Mouse (Mus musculus): ENCODE measurements around the gene Glcci1. TPM values are rescaled to one million over a fixed set of nuclear protein-coding genes. Genes with fewer than 3 reads are reported as not detected.

The Glcci1 gene
- 10 to 100 TPM in 1 of 2 experiments, 1 to 10 TPM in 1; 9.9 to 12.9 TPM for total RNA-seq (2021)
- long read RNA-seq, experiment 1, full-length matches to known transcripts: 1 of 2 reads
- long read RNA-seq, experiment 1, partial matches to known transcripts: 1 of 2 reads
- long read RNA-seq, experiment 1, other reads (novel, unspliced or antisense): 0 of 2 reads
- long read RNA-seq, experiment 2, partial matches to known transcripts: 0 of 1 reads
- long read RNA-seq, experiment 2, other reads (novel, unspliced or antisense): 1 of 1 reads

GRCm38 (mm10) chr6:8509551-8509950, at the start of gene Glcci1:
Gene Glcci1 (plus strand): TSS chr6:8509600.
- peak; percentile 81 for DNase-seq

- no peak for DNase-seq
These were observed 47.0 kb upstream of the Glcci1 start for GRCm38 (mm10) chr6:8462447-8462846.

- DNase-seq: no peak
These were observed 44.0 kb upstream of the Glcci1 start for GRCm38 (mm10) chr6:8465388-8465787.

- DNase-seq: no peak
These were observed 43.4 kb upstream of the Glcci1 start for GRCm38 (mm10) chr6:8465985-8466384.

DNA sequence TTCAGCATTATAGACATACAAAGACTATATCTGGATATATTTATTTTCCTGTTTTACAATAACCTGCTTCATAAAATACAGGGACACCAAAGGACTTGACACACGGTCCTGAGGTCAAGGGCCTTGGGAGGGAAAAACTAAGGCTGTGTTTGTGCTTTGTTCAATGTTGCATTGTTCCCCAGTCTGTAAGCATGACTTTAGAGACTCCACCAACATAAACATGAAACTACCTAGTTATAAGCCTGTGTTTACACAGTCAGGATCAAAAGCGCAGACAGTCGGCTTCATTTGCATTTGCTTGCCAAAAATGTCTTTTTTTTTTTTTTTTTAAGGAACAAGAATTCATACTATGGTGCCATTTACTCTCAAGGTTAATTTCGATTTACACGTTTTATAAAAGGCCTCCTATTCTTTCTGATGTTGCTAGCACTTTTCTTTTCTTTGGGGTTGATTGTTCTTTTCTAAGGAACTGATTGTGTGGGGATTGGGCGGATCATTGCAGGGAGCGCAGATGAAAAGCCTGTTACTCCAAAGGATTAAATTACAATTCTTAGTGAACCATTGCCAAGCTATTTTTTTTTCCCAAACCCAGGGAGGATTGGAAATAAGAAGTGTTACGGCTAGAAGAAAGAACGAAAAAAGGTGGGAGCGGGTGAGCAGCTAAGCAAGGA, 41.6 kb upstream of the Glcci1 start:
- DNase-seq: no peak

DNA sequence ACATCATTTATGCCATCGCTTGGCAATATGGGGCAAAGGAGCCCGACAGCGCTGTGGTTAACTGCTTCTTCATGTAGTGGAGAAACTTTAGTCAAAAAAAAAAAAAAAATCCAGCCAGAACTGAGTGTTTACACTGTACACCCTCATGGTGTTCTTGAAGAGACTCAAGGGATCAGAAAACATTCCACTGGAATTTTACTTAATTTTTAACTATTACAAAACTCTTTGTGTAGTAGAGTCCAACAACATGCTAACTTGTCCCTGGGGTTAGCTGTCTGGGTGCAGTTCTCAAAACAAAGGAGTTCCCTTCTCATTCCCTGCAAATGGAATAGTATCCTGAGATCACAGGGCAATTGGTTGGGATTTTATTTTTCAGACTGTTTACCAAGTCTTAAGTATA, 39.5 kb upstream of the Glcci1 start:
- no peak for DNase-seq

DNA sequence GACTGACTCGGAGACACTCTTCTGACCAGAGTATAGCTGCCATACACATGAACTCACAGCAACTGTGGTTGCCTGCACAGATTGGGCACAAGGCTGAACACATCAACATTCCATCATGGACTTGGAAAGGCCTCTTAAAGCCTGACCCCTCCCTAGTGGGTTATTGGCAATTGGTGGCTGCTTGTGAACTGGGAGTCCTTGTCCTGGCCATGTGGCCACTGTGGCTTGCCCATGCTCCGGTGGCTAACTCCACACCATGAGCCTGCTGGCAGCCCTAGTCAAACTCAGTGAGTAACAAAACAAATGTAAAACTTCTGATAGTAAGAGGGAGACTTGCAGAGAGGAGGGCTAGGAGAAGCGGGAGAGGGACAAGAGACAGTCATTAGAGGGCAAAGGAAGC, 37.3 kb upstream of the Glcci1 start:
- DNase-seq: no peak

DNA sequence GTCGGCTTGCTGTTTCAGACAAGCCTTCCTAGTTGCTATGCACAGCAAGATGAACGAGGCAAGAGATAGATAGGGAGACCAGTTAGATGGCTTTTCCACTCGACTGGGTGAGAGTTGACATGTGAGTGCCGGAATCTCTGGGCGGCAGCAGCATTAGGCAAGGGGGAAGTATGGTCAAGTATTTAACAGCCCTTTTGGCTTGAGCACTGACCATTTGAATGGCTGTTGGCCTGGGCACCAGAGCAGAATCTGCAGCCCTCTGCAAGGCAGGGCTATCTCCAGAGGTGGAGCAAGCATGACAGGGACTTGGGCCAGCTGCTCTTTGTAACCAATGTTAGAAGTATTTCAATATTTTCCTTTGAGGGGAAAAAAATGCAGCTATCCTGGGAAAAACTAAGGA, 36.5 kb upstream of the Glcci1 start:
- DNase-seq: peak; percentile 25

DNA sequence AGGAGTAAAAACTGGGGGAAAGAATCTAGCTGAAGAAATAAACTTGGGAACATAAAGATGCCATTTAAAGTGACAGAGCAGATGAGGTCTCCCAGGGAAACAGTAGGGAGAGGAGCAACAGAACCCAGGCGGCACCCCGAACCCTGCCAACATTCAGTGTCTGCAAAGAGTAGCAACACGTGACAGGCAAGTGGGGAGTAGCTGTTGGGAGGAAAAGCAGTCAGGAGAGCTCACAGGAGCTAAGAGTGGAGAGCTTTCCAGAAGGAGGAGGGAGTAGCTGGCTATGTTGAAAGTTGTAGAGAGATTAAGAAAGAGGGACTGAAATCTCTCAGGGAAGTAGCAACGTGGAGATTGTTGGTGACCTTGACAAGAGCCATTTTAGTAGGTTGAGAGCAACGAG, 35.9 kb upstream of the Glcci1 start:
- no peak for DNase-seq

DNA sequence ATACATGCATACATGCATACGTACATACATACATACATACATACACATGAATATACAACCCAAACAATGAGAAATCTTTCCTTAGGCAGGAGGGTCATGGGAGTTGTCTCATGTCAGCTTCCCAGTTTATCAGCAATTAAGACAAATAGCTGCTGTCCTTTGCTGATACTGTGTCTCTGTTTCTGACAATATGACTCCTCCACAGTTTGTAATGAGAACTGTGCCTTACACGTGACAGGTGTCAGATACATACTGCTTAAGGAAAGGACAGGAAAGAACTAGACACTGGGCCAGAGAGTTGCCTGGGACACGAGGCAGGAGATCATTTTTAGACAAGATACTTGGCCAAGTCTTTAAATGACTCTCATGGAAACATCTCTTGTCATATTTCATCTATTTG, 35.1 kb upstream of the Glcci1 start:
- DNase-seq: no peak

DNA sequence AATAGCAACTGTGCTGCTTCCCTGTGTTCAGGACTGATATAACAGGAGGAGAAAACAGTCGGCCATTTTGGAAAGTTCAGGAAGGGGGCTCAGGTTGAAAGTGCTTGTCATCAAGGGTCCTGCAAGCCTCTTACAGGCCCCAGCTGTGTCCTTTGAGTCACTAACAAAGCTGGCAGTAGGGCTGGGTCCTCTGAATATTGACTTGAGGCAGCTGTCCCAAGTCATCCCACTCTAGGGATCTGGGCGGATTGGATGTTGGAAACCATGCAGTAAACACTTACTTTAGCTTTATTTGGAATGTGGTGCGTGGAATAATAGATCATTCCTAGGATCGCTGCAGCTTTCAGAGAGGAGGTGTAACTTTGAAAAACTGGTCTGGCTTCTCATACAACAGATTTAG, 34.6 kb upstream of the Glcci1 start:
- DNase-seq: no peak

DNA sequence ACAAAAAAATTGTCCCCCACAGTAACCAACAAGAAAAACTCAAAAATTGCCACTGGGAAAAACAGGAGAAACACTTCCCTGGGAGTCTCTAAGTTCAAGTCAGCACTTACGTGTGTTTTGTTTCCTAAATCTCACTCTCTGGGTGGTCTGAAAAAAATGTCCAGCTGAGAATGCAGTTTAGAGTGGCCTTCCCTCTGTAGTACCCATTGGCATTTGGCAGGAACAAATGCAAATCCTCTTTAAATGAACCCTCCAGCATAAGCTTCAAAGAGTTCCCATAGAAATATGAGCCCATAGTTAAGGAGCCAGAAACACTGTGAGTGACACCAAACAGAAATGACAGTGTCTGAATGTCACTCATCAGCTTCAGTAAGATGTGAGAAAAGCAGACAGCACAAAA, 30.2 kb upstream of the Glcci1 start:
- DNase-seq: no peak

DNA sequence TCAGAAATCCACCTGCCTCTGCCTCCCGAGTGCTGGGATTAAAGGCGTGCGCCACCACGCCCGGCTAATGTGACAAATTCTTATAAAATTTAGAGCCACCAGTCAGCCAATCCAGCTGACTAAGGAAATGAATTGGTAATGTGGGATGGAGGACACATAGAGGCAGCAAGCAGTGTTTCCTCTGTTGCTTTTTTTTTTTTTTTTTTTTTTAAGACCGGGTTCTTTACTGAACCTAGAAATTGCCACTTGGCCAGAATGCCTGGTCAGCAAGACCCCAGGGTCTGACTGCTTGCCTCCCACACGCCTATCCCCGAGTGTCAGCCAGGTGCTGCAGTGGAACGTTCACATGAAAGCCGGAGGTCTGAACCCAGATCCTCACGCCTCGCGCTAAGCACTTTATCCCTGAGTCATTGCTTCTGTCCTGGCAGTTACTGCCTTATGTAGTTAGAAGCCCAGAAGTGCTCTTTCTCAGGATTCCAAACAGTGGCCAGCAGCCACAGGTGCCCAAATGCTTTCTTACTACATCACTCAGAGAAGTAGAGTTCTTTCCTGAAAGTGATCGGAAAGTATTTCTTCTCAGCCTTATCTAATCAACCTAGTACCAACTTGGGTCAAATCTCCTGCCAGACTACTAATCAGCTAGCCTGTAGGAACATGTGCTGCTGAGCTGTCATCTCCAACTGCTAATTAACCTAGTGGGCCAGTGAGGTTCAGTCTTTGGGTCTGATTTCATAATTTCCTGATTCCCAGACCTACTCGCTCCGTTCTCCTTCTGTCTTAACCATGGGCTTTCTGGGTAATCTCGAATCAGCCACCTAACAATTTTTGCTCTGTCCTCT, 24.7 kb upstream of the Glcci1 start:
- no peak for DNase-seq

- DNase-seq: no peak
These were observed 23.8 kb upstream of the Glcci1 start for GRCm38 (mm10) chr6:8485414-8486175.

GRCm38 (mm10) chr6:8486391-8487043, 22.9 kb upstream of the Glcci1 start:
- no peak for DNase-seq

DNA sequence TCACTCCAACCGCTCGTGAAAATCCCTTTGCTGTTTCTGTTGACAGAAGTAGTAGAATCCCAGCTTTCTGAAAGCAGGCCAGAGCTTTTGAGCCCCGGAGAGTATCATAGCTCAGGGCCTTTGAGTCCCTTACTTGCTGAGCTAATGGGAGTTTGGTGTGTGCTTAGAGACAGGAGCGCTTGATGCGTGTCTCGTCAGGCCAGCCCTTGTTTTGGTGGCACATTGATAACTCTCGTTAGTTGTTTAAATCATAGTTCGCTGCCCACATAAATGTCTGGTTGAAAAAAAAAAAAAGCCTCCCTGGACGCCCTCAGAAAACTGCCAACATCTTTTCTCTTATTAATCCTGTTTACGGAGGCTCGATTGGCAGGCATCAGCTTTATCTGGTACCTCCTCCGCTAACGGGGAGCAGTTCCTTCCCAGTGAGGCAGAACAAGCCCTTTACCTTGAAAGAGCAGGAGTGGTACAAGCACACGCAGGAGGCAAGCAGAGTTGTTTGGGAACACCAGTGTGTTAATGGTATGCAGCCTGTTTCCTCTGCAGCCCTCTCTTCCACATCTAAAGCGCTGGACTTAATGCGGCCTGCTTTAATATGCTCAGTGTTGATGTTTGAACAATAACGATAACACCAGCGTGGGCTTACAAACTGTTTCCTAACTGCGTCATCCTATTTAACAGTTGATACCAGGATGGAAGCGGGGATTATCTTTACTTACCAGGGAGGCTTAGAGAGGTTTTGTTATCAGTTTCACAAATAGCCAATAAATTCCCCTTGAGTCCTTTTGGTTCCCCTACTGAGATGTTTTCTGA, 22.2 kb upstream of the Glcci1 start:
- no peak for DNase-seq

GRCm38 (mm10) chr6:8488249-8488648, 21.2 kb upstream of the Glcci1 start:
- no peak for DNase-seq

GRCm38 (mm10) chr6:8489266-8489665, 20.1 kb upstream of the Glcci1 start:
- DNase-seq: no peak

DNA sequence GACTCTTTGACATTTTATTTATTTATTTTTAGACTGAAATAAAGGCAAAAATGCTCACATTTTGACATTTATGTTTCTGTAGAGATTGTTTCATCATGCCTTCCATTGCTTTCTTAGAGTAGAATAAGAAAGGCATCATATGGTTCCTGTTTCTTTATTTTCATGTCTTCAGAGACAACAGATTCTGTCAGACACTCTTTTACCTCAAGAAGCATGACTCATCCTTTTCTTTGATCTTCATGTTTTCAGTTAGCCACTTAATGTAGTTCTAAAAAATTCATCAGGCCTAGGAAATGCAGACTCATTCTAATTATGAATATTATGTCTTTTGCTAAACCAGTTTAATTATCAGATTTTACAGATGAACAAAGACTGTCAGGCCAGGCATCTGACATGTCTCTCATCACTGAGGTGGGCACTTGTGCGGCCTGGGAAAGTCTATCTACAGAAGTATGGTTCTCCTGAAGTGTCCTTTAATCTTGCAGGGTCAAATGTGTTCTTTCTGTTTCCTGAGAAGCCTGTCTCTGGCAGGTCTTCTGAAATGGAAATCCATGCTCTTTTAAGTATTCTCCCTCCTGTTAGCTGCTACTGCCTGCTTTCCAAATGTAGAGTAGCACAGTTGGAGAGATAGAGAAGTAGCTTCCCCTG, 19.3 kb upstream of the Glcci1 start:
- DNase-seq: no peak

GRCm38 (mm10) chr6:8492248-8492647, 17.2 kb upstream of the Glcci1 start:
- DNase-seq: no peak

Data from gastrocnemius, postnatal 10 days (tissue).